Mouse (Mus musculus) liver, adult 2 months (tissue): ENCODE data around the gene Micu2.

Experiments used
- CTCF ChIP-seq: fragments of 200-500 bp; IDR thresholded peaks from 2 replicates; pipeline ENCODE4 v1.5.1; 2011; ENCODE audit warnings: low read depth, low read length, control low read depth
- POLR2A ChIP-seq: fragments of 200-500 bp; IDR thresholded peaks from 2 replicates; pipeline ENCODE4 v1.6.1; 2011; ENCODE audit warnings: low read length, control low read depth; ENCODE audit not compliant: insufficient read depth; ENCODE audit errors: extremely low read depth

GRCm38 (mm10) chr14:57997431-57997830, 1.6 kb downstream of the Micu2 start:
- no peak for TF ChIP-seq POLR2A
- no peak for TF ChIP-seq CTCF
